Mouse (Mus musculus): Measurements from ENCODE around the gene Fsd1. TPM values are rescaled to one million over a fixed set of nuclear protein-coding genes. Genes with fewer than 3 reads are reported as not detected.

The Fsd1 gene
- polyA plus RNA-seq, 1 experiment from 2014 or later, result 5.0 TPM

DNA sequence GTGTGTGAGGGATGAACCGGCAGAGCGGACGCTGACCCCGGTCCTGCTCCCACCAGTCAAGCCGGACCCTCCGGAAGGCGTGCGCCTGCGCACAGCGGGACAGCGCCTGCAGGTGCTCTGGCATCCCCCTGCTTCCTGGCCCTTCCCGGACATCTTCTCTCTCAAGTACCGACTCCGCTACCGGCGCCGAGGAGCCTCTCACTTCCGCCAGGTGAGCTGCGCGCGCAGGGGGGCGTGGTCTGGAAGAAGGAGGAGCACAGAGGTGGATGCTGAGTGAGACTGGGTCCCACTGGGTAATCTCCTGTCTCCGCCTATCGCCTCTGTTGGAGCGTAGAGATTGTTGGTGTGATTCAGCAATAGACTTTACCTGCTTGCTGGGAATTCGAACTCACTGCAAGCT is 30.2 kb upstream of the Fsd1 start:
- Histone ChIP-seq H3K9me3 (no peaks in the 10 kb centered on the region), H3K27ac (replicated peaks) (no peak overlapping the region), H3K36me3 (peaks cover 7% of the 10 kb centered on the region), H3K4me3 (peak overlapping the region; percentile 50), H3K27me3 (replicated peaks) (peaks cover 48% of the 10 kb centered on the region), H3K4me2 (peak overlapping the region; percentile 75), H3K4me1 (peaks cover 30% of the 10 kb centered on the region), H3K9ac (peak overlapping the region; percentile 70)
- ATAC-seq (ENCODE audit: extremely low read depth, insufficient number of reproducible peaks, low FRiP score, low TSS enrichment), result no peak; the same call in 1 of the 2 replicates
- 4% methylated on average over 26 of the region's 26 CpGs for WGBS

- Histone ChIP-seq H3K9me3 (no peaks in the 10 kb centered on the region), H3K36me3 (peaks cover 11% of the 10 kb centered on the region), H3K9ac (peak overlapping the region; percentile 70), H3K4me2 (peak overlapping the region; percentile 75), H3K27me3 (replicated peaks) (peaks cover 43% of the 10 kb centered on the region), H3K27ac (replicated peaks) (no peak overlapping the region), H3K4me1 (peaks cover 30% of the 10 kb centered on the region), H3K4me3 (peak overlapping the region; percentile 50)
- 36% methylated on average over 6 of the region's 6 CpGs for WGBS
- ATAC-seq (ENCODE audit: extremely low read depth, insufficient number of reproducible peaks, low FRiP score, low TSS enrichment), result no peak
Observed at GRCm38 (mm10) chr17:55956591-55956990, 29.7 kb upstream of the Fsd1 start.

DNA sequence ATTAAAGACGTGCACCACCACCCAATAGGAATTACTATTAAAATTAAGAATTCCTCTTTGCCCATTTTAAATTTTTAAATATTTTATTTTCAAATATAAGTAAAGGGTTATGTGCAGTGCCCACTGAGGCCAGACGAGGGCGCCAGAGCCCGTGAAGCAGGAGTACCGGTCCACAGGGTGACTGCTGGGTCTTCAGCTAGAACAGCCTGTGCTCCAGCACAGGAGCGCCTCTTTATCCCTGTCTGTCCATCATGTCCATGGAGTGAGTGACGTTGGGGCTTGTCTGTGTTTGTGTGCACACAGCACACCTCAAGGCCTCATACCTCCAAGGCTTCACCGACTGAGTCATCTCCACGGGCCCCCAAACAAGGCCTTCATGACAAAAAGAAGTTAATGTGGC is 29.1 kb upstream of the Fsd1 start:
- no peak overlapping the region for H3K27ac ChIP-seq (replicated peaks)
- H3K4me1 ChIP-seq, result peaks cover 30% of the 10 kb centered on the region
- 16% methylated on average over 9 of the region's 9 CpGs for WGBS
- H3K36me3 ChIP-seq, result peaks cover 17% of the 10 kb centered on the region
- H3K27me3 ChIP-seq (replicated peaks), result peaks cover 41% of the 10 kb centered on the region
- no peak for ATAC-seq (ENCODE audit: extremely low read depth, insufficient number of reproducible peaks, low FRiP score, low TSS enrichment)
- peak overlapping the region; percentile 50; the same call in 1 of the 2 replicates for H3K9ac ChIP-seq
- H3K9me3 ChIP-seq, result no peaks in the 10 kb centered on the region
- no peak overlapping the region for H3K4me2 ChIP-seq
- no peak overlapping the region for H3K4me3 ChIP-seq

DNA sequence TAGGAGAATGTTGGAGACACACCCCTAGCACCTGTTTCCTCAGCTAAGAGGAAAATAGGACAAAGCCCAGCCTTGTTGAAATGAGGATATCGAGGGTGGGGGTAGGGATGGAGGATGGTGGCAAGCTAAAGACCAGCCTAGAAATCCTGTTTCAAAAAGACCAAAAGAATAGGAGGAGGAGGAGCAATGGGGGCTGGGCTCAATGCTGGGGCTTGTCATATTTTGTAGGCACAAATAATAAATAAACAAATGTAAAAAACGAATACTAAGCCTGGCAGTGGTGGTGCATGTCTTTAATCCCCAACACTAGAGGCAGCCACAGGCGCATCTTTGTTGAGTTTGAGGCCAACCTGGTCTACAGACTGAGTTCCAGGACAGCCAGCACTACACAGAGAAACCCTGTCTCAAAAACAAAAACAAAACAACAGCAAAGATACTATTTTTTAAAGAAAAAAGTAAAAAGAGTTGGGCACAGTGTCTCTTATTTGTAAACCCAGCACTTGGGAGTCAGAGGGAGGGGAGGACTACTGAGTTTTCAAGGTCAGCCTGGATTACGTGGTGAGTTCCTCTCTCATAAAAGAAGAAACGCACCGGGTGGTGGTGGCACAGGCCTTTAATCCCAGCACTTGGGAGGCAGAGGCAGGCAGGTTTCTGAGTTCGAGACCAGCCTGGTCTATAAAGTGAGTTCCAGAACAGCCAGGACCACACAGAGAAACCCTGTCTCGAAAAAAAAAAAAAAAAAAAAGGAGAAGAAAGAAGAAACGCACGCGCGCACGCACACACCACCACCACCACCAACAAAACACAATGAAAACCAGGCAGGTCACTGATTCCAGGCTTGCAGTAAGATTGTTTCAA is 28.4 kb upstream of the Fsd1 start:
- Histone ChIP-seq H3K4me3 (peak overlapping the region; percentile 60), H3K27ac (replicated peaks) (peak overlapping the region; percentile 96), H3K27me3 (replicated peaks) (peaks cover 33% of the 10 kb centered on the region), H3K4me2 (peak overlapping the region; percentile 81), H3K9me3 (no peaks in the 10 kb centered on the region), H3K9ac (peak overlapping the region; percentile 80), H3K4me1 (peaks cover 32% of the 10 kb centered on the region), H3K36me3 (peaks cover 24% of the 10 kb centered on the region)
- no peak for ATAC-seq (ENCODE audit: extremely low read depth, insufficient number of reproducible peaks, low FRiP score, low TSS enrichment)
- WGBS, result 76% methylated on average over 13 of the region's 13 CpGs

DNA sequence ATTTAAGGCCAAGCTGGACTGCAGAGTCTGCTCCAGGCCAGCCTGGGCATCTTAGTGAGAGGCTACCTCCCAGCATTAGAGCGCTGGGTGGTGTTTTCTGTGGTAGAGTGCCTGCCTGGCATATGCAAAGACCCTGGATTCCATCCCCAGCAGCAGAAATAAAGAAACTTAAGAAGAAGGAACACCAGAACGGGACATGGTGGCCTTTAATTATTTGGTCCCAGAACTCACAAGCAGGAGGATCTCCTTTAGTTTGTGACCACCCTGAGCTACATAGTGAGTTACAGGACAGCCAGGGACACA is 27.8 kb upstream of the Fsd1 start:
- H3K9ac ChIP-seq, result peak overlapping the region; percentile 80
- H3K36me3 ChIP-seq, result peaks cover 30% of the 10 kb centered on the region
- WGBS, result 28% methylated on average over 2 of the region's 2 CpGs
- H3K4me3 ChIP-seq, result peak overlapping the region; percentile 60
- H3K27ac ChIP-seq (replicated peaks), result peak overlapping the region; percentile 96
- no peak for ATAC-seq (ENCODE audit: extremely low read depth, insufficient number of reproducible peaks, low FRiP score, low TSS enrichment)
- H3K4me1 ChIP-seq, result peaks cover 36% of the 10 kb centered on the region
- H3K4me2 ChIP-seq, result peak overlapping the region; percentile 81
- no peaks in the 10 kb centered on the region for H3K9me3 ChIP-seq
- peaks cover 30% of the 10 kb centered on the region for H3K27me3 ChIP-seq (replicated peaks)

- WGBS, result under 1% methylated on average over 43 of the region's 46 CpGs
- H3K4me2 ChIP-seq, result peak within 1 kb of the TSS; percentile 81
- ATAC-seq (ENCODE audit: extremely low read depth, insufficient number of reproducible peaks, low FRiP score, low TSS enrichment), result peak; percentile 83
Observed at GRCm38 (mm10) chr17:55958918-55959728, 27.2 kb upstream of the Fsd1 start, which contains the start of gene Yju2. Gene Yju2 (plus strand): TSS chr17:55959099.

DNA sequence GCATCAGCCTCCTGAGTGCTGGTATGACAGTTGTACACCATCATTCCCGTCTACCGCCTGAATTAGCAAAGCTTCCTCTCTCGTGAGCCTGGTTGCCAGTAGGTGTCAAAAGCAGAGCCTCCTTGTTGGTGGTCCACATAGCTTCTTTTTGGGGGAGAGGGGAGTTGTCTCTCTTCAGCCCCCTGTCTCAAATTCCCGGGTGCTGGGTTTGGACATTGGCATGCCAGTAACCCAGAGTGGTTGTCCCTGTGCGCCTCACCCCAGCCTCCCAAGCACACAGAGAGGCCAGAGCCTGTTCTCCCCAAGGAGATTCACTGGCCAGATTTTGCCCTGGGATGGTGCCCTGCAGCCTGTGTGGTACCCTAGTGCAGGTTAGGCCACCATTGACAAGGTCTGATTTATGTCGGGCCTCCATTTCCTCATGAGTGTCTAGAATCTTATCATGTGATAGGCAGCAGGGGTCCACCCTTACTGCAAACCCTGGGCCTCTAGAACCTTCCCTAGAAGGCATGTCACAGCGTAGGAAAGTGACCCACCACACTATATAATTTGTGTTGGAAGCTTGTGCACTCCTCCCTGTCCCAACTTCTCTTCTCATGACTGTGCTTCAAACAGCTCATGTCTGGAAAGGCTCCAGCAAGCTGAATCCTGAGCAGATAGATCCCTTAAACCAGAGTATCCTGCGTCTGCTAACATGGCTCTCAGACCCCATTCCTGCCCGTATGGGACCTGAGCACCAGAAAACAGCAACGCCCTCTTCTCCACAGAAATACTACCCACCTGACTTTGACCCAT is 26.2 kb upstream of the Fsd1 start:
- WGBS, result 74% methylated on average over 10 of the region's 10 CpGs
- ATAC-seq (ENCODE audit: extremely low read depth, insufficient number of reproducible peaks, low FRiP score, low TSS enrichment), result no peak
- Histone ChIP-seq H3K27ac (replicated peaks) (peak overlapping the region; percentile 96), H3K9me3 (no peaks in the 10 kb centered on the region), H3K4me3 (peak overlapping the region; percentile 60), H3K4me1 (peaks cover 36% of the 10 kb centered on the region), H3K9ac (peak overlapping the region; percentile 78), H3K36me3 (peaks cover 45% of the 10 kb centered on the region), H3K4me2 (peak overlapping the region; percentile 81), H3K27me3 (replicated peaks) (peaks cover 14% of the 10 kb centered on the region)

More at GRCm38 (mm10) chr17:55958918-55959728, 27.2 kb upstream of the Fsd1 start, which contains the start of gene Yju2:
- Histone ChIP-seq H3K9ac (peak within 1 kb of the TSS; percentile 80), H3K4me1 (peaks cover 36% of the 10 kb centered on the region), H3K27ac (replicated peaks) (peak within 1 kb of the TSS; percentile 96), H3K36me3 (peaks cover 35% of the 10 kb centered on the region), H3K9me3 (no peaks in the 10 kb centered on the region), H3K4me3 (peak within 1 kb of the TSS; percentile 60), H3K27me3 (replicated peaks) (peaks cover 24% of the 10 kb centered on the region)

DNA sequence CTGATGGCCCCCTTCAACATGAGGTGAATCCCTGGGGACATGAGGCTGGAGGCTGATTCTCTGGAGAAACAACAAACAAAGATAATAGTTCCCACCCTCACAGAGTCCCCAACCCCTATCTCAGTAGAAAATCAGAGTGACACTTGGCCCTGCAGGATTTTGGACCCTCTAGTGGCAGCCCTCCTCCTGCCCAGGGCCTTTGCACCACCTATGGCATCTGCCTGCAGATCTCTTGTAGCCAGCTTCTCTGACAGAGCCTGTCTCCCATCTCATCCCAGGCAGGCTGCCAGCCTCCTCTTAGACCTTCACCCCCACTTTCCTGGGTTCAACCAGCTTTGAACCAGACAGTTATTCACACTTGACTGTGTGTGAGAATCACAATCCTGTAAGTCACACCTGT is 25.5 kb upstream of the Fsd1 start:
- no peaks in the 10 kb centered on the region for H3K9me3 ChIP-seq
- peaks cover 52% of the 10 kb centered on the region for H3K36me3 ChIP-seq
- H3K27me3 ChIP-seq (replicated peaks), result peaks cover 8% of the 10 kb centered on the region
- H3K4me3 ChIP-seq, result no peak overlapping the region
- H3K9ac ChIP-seq, result no peak overlapping the region
- ATAC-seq (ENCODE audit: extremely low read depth, insufficient number of reproducible peaks, low FRiP score, low TSS enrichment), result no peak
- no peak overlapping the region for H3K4me2 ChIP-seq
- H3K27ac ChIP-seq (replicated peaks), result no peak overlapping the region
- H3K4me1 ChIP-seq, result peaks cover 36% of the 10 kb centered on the region

- Histone ChIP-seq H3K4me3 (no peak overlapping the region), H3K4me2 (no peak overlapping the region), H3K27me3 (replicated peaks) (peaks cover under 1% of the 10 kb centered on the region; the same call in 1 of the 2 replicates), H3K9me3 (no peaks in the 10 kb centered on the region), H3K4me1 (peaks cover 28% of the 10 kb centered on the region), H3K36me3 (peaks cover 60% of the 10 kb centered on the region), H3K27ac (replicated peaks) (no peak overlapping the region), H3K9ac (no peak overlapping the region)
- WGBS, result 95% methylated on average over 7 of the region's 7 CpGs
- ATAC-seq (ENCODE audit: extremely low read depth, insufficient number of reproducible peaks, low FRiP score, low TSS enrichment), result no peak
Observed at GRCm38 (mm10) chr17:55961631-55962030, 24.7 kb upstream of the Fsd1 start.

- Histone ChIP-seq H3K9me3 (no peaks in the 10 kb centered on the region), H3K27ac (replicated peaks) (no peak overlapping the region), H3K4me3 (no peak overlapping the region), H3K9ac (peak overlapping the region; percentile 33; the same call in 1 of the 2 replicates), H3K4me2 (no peak overlapping the region), H3K36me3 (peaks cover 75% of the 10 kb centered on the region), H3K4me1 (peaks cover 30% of the 10 kb centered on the region), H3K27me3 (replicated peaks) (no peaks in the 10 kb centered on the region)
- no peak for ATAC-seq (ENCODE audit: extremely low read depth, insufficient number of reproducible peaks, low FRiP score, low TSS enrichment)
- WGBS, result 71% methylated on average over 14 of the region's 14 CpGs
Observed at GRCm38 (mm10) chr17:55963171-55963570, 23.1 kb upstream of the Fsd1 start.

DNA sequence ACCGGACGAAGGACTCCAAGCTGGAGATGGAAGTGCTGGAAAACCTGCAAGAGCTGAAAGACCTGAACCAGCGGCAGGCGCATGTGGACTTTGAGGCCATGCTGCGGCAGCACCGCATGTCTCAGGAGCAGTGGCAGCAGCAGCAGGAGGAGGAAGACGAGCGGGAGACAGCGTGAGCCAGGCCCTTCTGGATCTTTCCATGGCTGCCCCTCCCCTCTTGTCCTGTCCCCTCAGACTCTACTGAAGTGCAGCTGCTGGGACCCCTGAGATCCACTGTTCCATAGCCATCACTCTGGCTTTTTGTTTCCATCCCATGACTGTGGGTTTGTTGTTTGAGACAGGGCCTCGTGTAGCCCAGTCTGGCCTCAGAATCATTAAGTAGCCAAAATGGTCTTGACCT is 21.8 kb upstream of the Fsd1 start:
- no peak overlapping the region for H3K27ac ChIP-seq (replicated peaks)
- H3K4me1 ChIP-seq, result peaks cover 34% of the 10 kb centered on the region
- peaks cover 76% of the 10 kb centered on the region for H3K36me3 ChIP-seq
- H3K9ac ChIP-seq, result no peak overlapping the region
- no peak for ATAC-seq (ENCODE audit: extremely low read depth, insufficient number of reproducible peaks, low FRiP score, low TSS enrichment)
- 92% methylated on average over 10 of the region's 10 CpGs for WGBS
- no peaks in the 10 kb centered on the region for H3K9me3 ChIP-seq
- H3K4me2 ChIP-seq, result no peak overlapping the region
- no peak overlapping the region for H3K4me3 ChIP-seq
- 0 out of 2 replicates have a peak, but pooled peaks cover 1% of the 10 kb centered on the region for H3K27me3 ChIP-seq (replicated peaks)
